Mouse (Mus musculus) effector memory CD4-positive, alpha-beta T cell, adult 5 months (primary cell): ENCODE measurements around the gene Cd300e. TPM values are rescaled to one million over a fixed set of nuclear protein-coding genes. Genes with fewer than 3 reads are reported as not detected.

Experiments
- polyA plus RNA-seq: library from polyadenylated mRNA; unstranded; fragments of 100-300 nt; shearing (Covaris generic); gene quantifications from one replicate; pipeline ENCODE4 v1.2.1, GENCODE M21; 2017

Cd300e gene
- not detected for polyA plus RNA-seq

DNA sequence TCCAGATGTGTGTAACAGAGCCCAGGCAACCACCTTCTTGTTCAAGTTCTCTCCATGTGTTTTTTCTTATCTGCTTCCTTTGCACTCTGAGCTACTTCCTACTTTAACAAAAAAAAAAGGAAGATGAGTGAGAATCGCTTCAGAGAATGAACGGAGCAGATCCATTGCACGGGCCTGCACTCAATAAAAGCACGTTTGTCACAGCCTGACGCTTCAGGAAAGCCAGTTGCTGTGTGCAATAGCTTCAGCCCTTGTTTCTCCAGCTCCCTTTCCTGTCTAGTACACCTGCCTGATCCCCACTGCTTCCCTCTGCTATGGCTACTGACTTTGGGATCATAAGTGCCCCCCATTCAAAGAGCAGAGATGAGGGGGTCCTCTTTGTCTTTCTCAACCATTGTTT lies at the start of gene Cd300e:
Cd300e (minus strand) TSS at position 101 of the 400 bp plus-strand sequence.

DNA sequence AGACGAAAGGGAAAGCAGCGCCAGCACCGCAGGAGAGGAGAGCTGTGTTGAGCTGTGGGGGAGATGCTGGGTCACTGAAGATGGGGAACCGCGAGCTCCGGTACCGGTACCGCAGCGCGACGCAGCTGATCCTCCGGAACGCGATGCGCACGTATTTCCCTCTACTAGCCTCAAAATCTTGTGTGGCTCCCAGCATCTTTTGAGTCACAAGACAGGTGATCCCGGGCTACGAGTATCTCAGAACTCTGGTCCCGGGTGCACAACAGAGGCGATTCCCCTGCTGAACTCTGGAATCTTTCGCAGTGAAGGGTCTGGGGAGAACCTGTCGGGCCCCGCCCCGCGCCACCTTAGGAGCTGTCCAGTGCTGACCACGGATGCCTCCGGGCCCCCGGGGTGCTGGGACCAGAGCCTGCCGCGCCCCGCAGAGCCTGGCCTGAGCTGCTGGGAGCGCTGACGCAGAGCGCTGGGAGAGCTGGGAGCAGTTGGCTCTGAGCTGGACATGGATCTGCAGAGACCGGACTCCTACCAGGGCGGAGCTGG lies 29.5 kb upstream of the Cd300e start, which contains the start of gene Rab37:
Rab37 (plus strand) TSS at position 70 of the 540 bp plus-strand sequence.

DNA sequence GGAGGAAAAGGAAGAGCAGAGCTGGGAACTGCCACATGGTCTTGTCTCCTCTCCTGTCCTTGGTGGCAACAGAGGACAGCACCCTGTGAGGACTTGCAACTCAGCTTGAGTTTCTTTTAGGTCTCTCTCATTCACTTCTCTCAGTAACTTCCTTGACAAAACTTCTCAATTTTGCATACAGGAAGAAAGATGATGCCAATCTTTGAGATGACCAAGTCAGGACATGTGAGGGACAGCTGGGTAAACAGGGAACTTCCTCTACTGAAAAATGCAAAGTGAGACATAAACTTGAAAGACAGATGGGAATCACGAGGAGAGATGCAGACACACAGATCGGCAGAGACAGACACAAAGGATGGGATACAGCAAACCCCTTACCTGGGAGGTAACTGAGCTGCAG lies 13.7 kb downstream of the Cd300e start, which contains the start of gene Cd300ld3:
Cd300ld3 (minus strand) TSS at position 151 of the 400 bp plus-strand sequence.

DNA sequence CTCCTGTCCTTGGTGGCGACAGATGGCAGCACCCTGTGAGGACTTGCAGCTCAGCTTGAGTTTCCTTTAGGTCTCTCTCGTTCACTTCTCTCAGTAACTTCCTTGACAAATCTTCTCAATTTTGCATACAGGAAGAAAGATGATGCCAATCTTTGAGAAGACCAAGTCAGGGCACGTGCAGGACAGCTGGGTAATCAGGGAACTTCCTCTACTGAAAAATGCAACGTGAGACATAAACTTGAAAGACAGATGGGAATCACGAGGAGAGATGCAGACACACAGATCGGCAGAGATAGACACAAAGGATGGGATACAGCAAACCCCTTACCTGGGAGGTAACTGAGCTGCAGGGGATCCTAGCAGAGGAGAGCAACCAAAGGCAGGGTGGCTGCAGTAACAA lies 24.3 kb downstream of the Cd300e start, which contains the start of gene Cd300ld5:
Cd300ld5 (minus strand) TSS at position 101 of the 400 bp plus-strand sequence.

DNA sequence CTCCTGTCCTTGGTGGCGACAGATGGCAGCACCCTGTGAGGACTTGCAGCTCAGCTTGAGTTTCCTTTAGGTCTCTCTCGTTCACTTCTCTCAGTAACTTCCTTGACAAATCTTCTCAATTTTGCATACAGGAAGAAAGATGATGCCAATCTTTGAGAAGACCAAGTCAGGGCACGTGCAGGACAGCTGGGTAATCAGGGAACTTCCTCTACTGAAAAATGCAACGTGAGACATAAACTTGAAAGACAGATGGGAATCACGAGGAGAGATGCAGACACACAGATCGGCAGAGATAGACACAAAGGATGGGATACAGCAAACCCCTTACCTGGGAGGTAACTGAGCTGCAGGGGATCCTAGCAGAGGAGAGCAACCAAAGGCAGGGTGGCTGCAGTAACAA lies 35.1 kb downstream of the Cd300e start, which contains the start of gene Cd300ld4:
Cd300ld4 (minus strand) TSS at position 101 of the 400 bp plus-strand sequence.

DNA sequence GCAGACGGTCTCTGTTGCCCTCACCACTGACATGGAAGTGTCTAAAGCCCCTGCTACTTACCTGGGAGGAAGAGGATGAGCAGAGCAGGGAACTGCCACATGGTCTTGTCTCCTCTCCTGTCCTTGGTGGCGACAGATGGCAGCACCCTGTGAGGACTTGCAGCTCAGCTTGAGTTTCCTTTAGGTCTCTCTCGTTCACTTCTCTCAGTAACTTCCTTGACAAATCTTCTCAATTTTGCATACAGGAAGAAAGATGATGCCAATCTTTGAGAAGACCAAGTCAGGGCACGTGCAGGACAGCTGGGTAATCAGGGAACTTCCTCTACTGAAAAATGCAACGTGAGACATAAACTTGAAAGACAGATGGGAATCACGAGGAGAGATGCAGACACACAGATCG lies 45.9 kb downstream of the Cd300e start, which contains the start of gene Cd300ld2:
Cd300ld2 (minus strand) TSS at position 101 of the 400 bp plus-strand sequence.

Other genes with a start within 250 kb of the Cd300e start
- gene Gprc5c, start 211.0 kb downstream of the Cd300e start, polyA plus RNA-seq: not detected
- 0.07 TPM for gene Cd300a, start 172.1 kb downstream of the Cd300e start, polyA plus RNA-seq
- gene Cd300lb, start 127.8 kb downstream of the Cd300e start, polyA plus RNA-seq: not detected
- gene Cd300c, start 93.0 kb downstream of the Cd300e start, polyA plus RNA-seq: not detected
- gene Cd300ld, start 72.3 kb downstream of the Cd300e start, polyA plus RNA-seq: not detected
- gene Cd300c2, start 60.3 kb downstream of the Cd300e start, polyA plus RNA-seq: not detected
- not detected for gene Cd300ld2, start 46.0 kb downstream of the Cd300e start, polyA plus RNA-seq
- not detected for gene Cd300ld4, start 35.2 kb downstream of the Cd300e start, polyA plus RNA-seq
- gene Cd300ld5, start 24.4 kb downstream of the Cd300e start, polyA plus RNA-seq: not detected
- gene Cd300ld3, start 13.8 kb downstream of the Cd300e start, polyA plus RNA-seq: not detected
- gene Rab37, start 29.3 kb upstream of the Cd300e start, polyA plus RNA-seq: 73.7 TPM
- gene Cd300lf, start 71.8 kb upstream of the Cd300e start, polyA plus RNA-seq: 0.52 TPM
- gene Slc9a3r1, start 101.2 kb upstream of the Cd300e start, polyA plus RNA-seq: 179 TPM
- gene Tmem104, start 125.3 kb upstream of the Cd300e start, polyA plus RNA-seq: 11.8 TPM
- gene Nat9, start 125.7 kb upstream of the Cd300e start, polyA plus RNA-seq: 7.1 TPM
- not detected for gene Grin2c, start 205.1 kb upstream of the Cd300e start, polyA plus RNA-seq
- 16.6 TPM for gene Fdxr, start 214.9 kb upstream of the Cd300e start, polyA plus RNA-seq
- gene Fads6, start 235.5 kb upstream of the Cd300e start, polyA plus RNA-seq: 0.30 TPM
- gene Otop2, start 245.0 kb upstream of the Cd300e start, polyA plus RNA-seq: not detected